In genomic region chr17:73719021-73719748, GRCm38 (mm10) we compare ENCODE assay signal across 18 mouse cellular contexts. TPM values are rescaled to one million over a fixed set of nuclear protein-coding genes. Genes with fewer than 3 reads are reported as not detected.
DNase-seq lines count a peak whose midpoint lies in the region; TF ChIP-seq lines count a peak whose summit lies in the region.
"Had no signal": no experiment of that assay in that cellular context is flagged by ENCODE, and none has a peak within 500 bp of the region (broad histone marks: within the 10 kb centered on the region; RNA-seq: fewer than 3 reads in every experiment).

No protein-coding gene starts in this region.

- peak; percentile 75 for TF ChIP-seq EP300 in CH12.LX (IDR thresholded peaks at IDR 0.05; ENCODE audit: low read length)

- no peak for TF ChIP-seq CTCF in CH12.LX (conservative IDR thresholded peaks at IDR 0.05 in 1 of 2, IDR thresholded peaks at IDR 0.05 in 1 of 2; ENCODE audit: low read depth in 2 of 2, low read length in 2 of 2)

- no peaks in the 10 kb centered on the region for H3K79me2 ChIP-seq in CH12.LX (replicated peaks; ENCODE audit: control insufficient read depth, extremely low read depth, insufficient read depth, poor library complexity, severe bottlenecking)

- H3K9ac ChIP-seq in CH12.LX (ENCODE audit: insufficient read depth, low read depth), result no peak overlapping the region

- no peaks in the 10 kb centered on the region for H3K9me3 ChIP-seq in CH12.LX (replicated peaks; ENCODE audit: low read length)

- peak overlapping the region; percentile 32 for H3K4me2 ChIP-seq in CH12.LX (ENCODE audit: insufficient read depth, low read depth, poor library complexity, severe bottlenecking)

- peak overlapping the region; percentile 86 for H3K27ac ChIP-seq in CH12.LX (ENCODE audit: insufficient read depth, low read depth)

- TF ChIP-seq RAD21 in CH12.LX (IDR thresholded peaks at IDR 0.05; ENCODE audit: low read depth, low read length), result no peak

- no peaks in the 10 kb centered on the region for H3K36me3 ChIP-seq in CH12.LX (replicated peaks in 1 of 2; ENCODE audit: control insufficient read depth in 1 of 2, insufficient read depth in 1 of 2, low read length in 1 of 2)
- H3K36me3 ChIP-seq: G1E had no signal

- no peak for TF ChIP-seq POLR2A in CH12.LX (IDR thresholded peaks at IDR 0.05; ENCODE audit: low read depth, low read length)

- peak; percentile 50 for DNase-seq in heart, adult 11 months
- no peak for DNase-seq in heart, adult 9 months (ENCODE audit: low spot score in 2 of 2)
- peak; percentile 56 for DNase-seq in CH12.LX (ENCODE audit: extremely low read depth)
- no peak for DNase-seq in spleen, adult 12 weeks (ENCODE audit: low spot score)
- DNase-seq: adrenal gland, adult 2 months; adrenal gland, adult 8-10 months; adrenal gland, postnatal 10 days; adrenal gland, postnatal 14 days; adrenal gland, postnatal 25 days; adrenal gland, postnatal 36 days; B cell, adult 2 months; cerebellum, adult 11 months; cerebellum, adult 11-12 months; cerebellum, adult 18-20 months; cerebellum, adult 2 months had no signal

- peaks cover 25 to 64% of the 10 kb centered on the region in 2 experiments for H3K4me1 ChIP-seq in CH12.LX (ENCODE audit: control insufficient read depth in 1 of 2, insufficient read depth in 2 of 2)

- H3K4me3 ChIP-seq in CH12.LX (replicated peaks in 1 of 3; ENCODE audit: low read depth in 2 of 3, low read length in 2 of 3, poor library complexity in 1 of 3), result no peak overlapping the region

- in situ Hi-C loops in CH12.LX (cut with MboI; ENCODE audit: low pct_ligation_motif_present, low pct_unique_long_range_greater_than_20kb, low sequenced_read_pairs), result no loop called here

- no peaks in the 10 kb centered on the region for H3K27me3 ChIP-seq in CH12.LX (replicated peaks)

- dilution Hi-C loops in CH12.LX (cut with MboI; ENCODE audit: extremely low pct_ligation_motif_present, extremely low pct_unique_long_range_greater_than_20kb, low sequenced_read_pairs), result no loop called here

TF ChIP-seq in CH12.LX, 34 proteins besides CTCF, POLR2A, EP300 and RAD21:
- no peak for TF ChIP-seq KAT2A (IDR thresholded peaks at IDR 0.05; ENCODE audit: insufficient replicate concordance, low read length)
- TF ChIP-seq NRF1 (IDR thresholded peaks at IDR 0.05; ENCODE audit: low read depth, low read length), result no peak
- TF ChIP-seq TCF12 (IDR thresholded peaks at IDR 0.05; ENCODE audit: low read depth, low read length), result no peak; the same call in 1 of the 2 replicates
- no peak for TF ChIP-seq MAFK (IDR thresholded peaks at IDR 0.05; ENCODE audit: insufficient replicate concordance, low read length)
- no peak for TF ChIP-seq USF2 (conservative IDR thresholded peaks at IDR 0.05; ENCODE audit: low read depth, low read length)
- no peak; the same call in 1 of the 2 replicates for TF ChIP-seq RCOR1 (conservative IDR thresholded peaks at IDR 0.05; ENCODE audit: low read depth, low read length)
- no peak for TF ChIP-seq ZC3H11A (IDR thresholded peaks at IDR 0.05; ENCODE audit: low read depth, low read length)
- 0 out of 2 replicates have a peak, but pooled peaks have one; percentile 48 for TF ChIP-seq MXI1 (IDR thresholded peaks at IDR 0.05; ENCODE audit: low read depth, low read length)
- TF ChIP-seq ZMIZ1 (IDR thresholded peaks at IDR 0.05; ENCODE audit: low read depth, low read length), result no peak
- peak; percentile 70; the same call in 1 of the 2 replicates for TF ChIP-seq CHD1 (IDR thresholded peaks at IDR 0.05; ENCODE audit: low read depth, low read length)
- no peak for TF ChIP-seq TBP (conservative IDR thresholded peaks at IDR 0.05; ENCODE audit: low read depth, low read length)
- TF ChIP-seq ETS1 (conservative IDR thresholded peaks at IDR 0.05; ENCODE audit: low read depth, low read length), result peak; percentile 60; the same call in 1 of the 2 replicates
- no peak for TF ChIP-seq POLR2AphosphoS2 (IDR thresholded peaks at IDR 0.05; ENCODE audit: low read depth, low read length)
- TF ChIP-seq MYC (IDR thresholded peaks at IDR 0.05; ENCODE audit: low read depth, low read length), result no peak
- no peak for TF ChIP-seq SIN3A (IDR thresholded peaks at IDR 0.05; ENCODE audit: low read length)
- no peak for TF ChIP-seq MAX (IDR thresholded peaks at IDR 0.05; ENCODE audit: low read length)
- TF ChIP-seq ELF1 (IDR thresholded peaks at IDR 0.05; ENCODE audit: low read depth, low read length), result no peak; the same call in 1 of the 2 replicates
- TF ChIP-seq JUND (conservative IDR thresholded peaks at IDR 0.05; ENCODE audit: low read depth, low read length), result no peak
- no peak; the same call in 1 of the 2 replicates for TF ChIP-seq BHLHE40 (IDR thresholded peaks at IDR 0.05; ENCODE audit: low read depth, low read length)
- no peak for TF ChIP-seq SMC3 (IDR thresholded peaks at IDR 0.05; ENCODE audit: low read depth, low read length)
- no peak for TF ChIP-seq GABPA (IDR thresholded peaks at IDR 0.05; ENCODE audit: insufficient replicate concordance, low read depth, low read length)
- no peak for TF ChIP-seq MEF2A (IDR thresholded peaks at IDR 0.05; ENCODE audit: borderline replicate concordance, low read depth, low read length)
- no peak for TF ChIP-seq ZNF384 (IDR thresholded peaks at IDR 0.05; ENCODE audit: low read depth, low read length)
- TF ChIP-seq ZKSCAN1 (IDR thresholded peaks at IDR 0.05; ENCODE audit: borderline replicate concordance, low read depth, low read length), result no peak
- no peak for TF ChIP-seq USF1 (IDR thresholded peaks at IDR 0.05; ENCODE audit: low read depth, low read length)
- peak; percentile 77 for TF ChIP-seq IRF4 (IDR thresholded peaks at IDR 0.05; ENCODE audit: low read depth, low read length)
- TF ChIP-seq NELFE (IDR thresholded peaks at IDR 0.05; ENCODE audit: low read depth, low read length), result no peak
- no peak for TF ChIP-seq HCFC1 (IDR thresholded peaks at IDR 0.05; ENCODE audit: low read depth, low read length)
- no peak for TF ChIP-seq PAX5 (IDR thresholded peaks at IDR 0.05; ENCODE audit: low read length)
- TF ChIP-seq CHD2 (IDR thresholded peaks at IDR 0.05; ENCODE audit: low read length), result no peak
- TF ChIP-seq UBTF (IDR thresholded peaks at IDR 0.05; ENCODE audit: low read depth, low read length), result no peak
- 0 out of 2 replicates have a peak, but pooled peaks have one; percentile 33 for TF ChIP-seq MAZ (IDR thresholded peaks at IDR 0.05; ENCODE audit: low read depth, low read length)
- TF ChIP-seq JUN (IDR thresholded peaks at IDR 0.05; ENCODE audit: insufficient read depth, low read depth, low read length), result no peak
- no peak for TF ChIP-seq E2F4 (IDR thresholded peaks at IDR 0.05; ENCODE audit: insufficient replicate concordance, low read depth, low read length)

RNA-seq across cellular contexts. Expression of gene Galnt14, which starts 8.9 kb away (rescaled TPM):
- 3.4 and 5.8 TPM in 2 replicates for total RNA-seq in CH12.LX (2012; rRNA removed)
- total RNA-seq in CH12.LX (2014; rRNA removed), result 0.88 and 1.0 TPM in 2 replicates
- 2.0 and 2.4 TPM in 2 replicates for polyA plus RNA-seq in CH12.LX (2012; ENCODE audit: insufficient read length, low read depth)
- total RNA-seq: MEL had no signal
- polyA plus RNA-seq: C2C12, G1E had no signal

Comparison
In these comparisons a context has a peak if more than half of its experiments do, and no peak if none do; other contexts are left out.
1. DNase-seq: peak in heart, adult 11 months (single experiment) and CH12.LX (single experiment); none in heart, adult 9 months (0 of 2) and spleen, adult 12 weeks (single experiment).